Mouse (Mus musculus) heart, postnatal 0 days (tissue): ENCODE data around the gene Kmt5b.

Source experiments
- CTCF ChIP-seq: IDR thresholded peaks from 2 replicates; pipeline ENCODE4 v1.5.1; 2016; ENCODE audit warnings: antibody characterized with exemption, control low read depth, low read depth
- EP300 ChIP-seq: IDR thresholded peaks from 2 replicates; pipeline ENCODE4 v1.6.1; 2016; ENCODE audit warnings: antibody characterized with exemption, low read depth

DNA sequence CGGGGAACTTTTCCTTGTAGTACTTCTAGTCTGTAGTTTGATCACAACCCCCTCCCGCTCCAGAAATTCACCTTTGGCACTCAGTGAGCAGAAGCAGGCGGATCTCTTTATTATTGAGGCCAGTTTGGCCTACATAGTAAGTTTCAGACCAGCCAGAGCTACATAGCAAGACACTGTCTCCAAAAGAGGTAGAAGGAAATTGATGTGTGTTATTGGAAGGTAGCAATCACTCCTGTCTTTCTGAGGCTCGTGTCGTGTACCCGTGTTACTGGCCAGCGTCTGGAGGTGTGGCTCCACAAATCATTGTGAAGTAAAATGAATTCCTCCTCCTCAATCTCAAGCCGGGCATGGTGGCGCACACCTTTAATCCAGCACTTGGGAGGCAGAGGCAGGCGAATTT lies 85.9 kb downstream of the Kmt5b start:
- TF ChIP-seq EP300 (no peak), CTCF (no peak)
